Mouse (Mus musculus) neural tube, embryonic 15.5 days (tissue): ENCODE data around the gene Cldnd2. TPM values are rescaled to one million over a fixed set of nuclear protein-coding genes. Genes with fewer than 3 reads are reported as not detected.

ENCODE experiments used
- ATAC-seq: fragments of 200-750 bp; cut with Nextera tagmentation; 2 replicates; pipeline ENCODE4 v1.8.0; 2017; ENCODE audit warnings: mild to moderate bottlenecking, moderate TSS enrichment, moderate library complexity; ENCODE audit not compliant: low FRiP score
- H3K27ac ChIP-seq: fragments of 300-500 bp; sonication (generic); replicated peaks from 2 replicates; pipeline ENCODE4 v1.5.1; 2015; ENCODE audit warnings: mild to moderate bottlenecking, inconsistent platforms
- H3K27me3 ChIP-seq: fragments of 300-500 bp; sonication (generic); replicated peaks from 2 replicates; pipeline ENCODE4 v1.6.1; 2015; ENCODE audit warnings: inconsistent platforms
- H3K36me3 ChIP-seq: fragments of 300-500 bp; sonication (generic); 2 replicates; pipeline ENCODE4 v1.6.1; 2015; ENCODE audit warnings: inconsistent platforms
- H3K4me1 ChIP-seq: fragments of 300-500 bp; sonication (generic); 2 replicates; pipeline ENCODE4 v1.6.1; 2015; ENCODE audit warnings: inconsistent platforms
- H3K4me2 ChIP-seq: fragments of 300-500 bp; sonication (generic); 2 replicates; pipeline ENCODE4 v1.6.1; 2015; ENCODE audit warnings: inconsistent platforms, mild to moderate bottlenecking, moderate library complexity
- H3K4me3 ChIP-seq: fragments of 300-500 bp; sonication (generic); replicated peaks from 2 replicates; pipeline ENCODE4 v1.5.1; 2015; ENCODE audit warnings: mild to moderate bottlenecking, inconsistent platforms
- H3K9ac ChIP-seq: fragments of 300-500 bp; sonication (generic); replicated peaks from 2 replicates; pipeline ENCODE4 v1.6.1; 2015; ENCODE audit warnings: mild to moderate bottlenecking, inconsistent platforms
- H3K9me3 ChIP-seq: fragments of 300-500 bp; sonication (generic); replicated peaks from 2 replicates; pipeline ENCODE4 v1.6.1; 2016; ENCODE audit warnings: inconsistent platforms
- WGBS: fragments of 180-500 bp; shearing (Covaris S2); methylation state at CpG from one replicate; pipeline ENCODE4 v1.1.7; 2015; ENCODE audit warnings: mixed read lengths; 5-methylcytosine and 5-hydroxymethylcytosine counted together
- microRNA-seq: library from miRNA; unstranded; fragments of <30 nt; microRNA quantifications from one replicate; pipeline ENCODE4, GENCODE M21; 2017
- polyA plus RNA-seq: library from polyadenylated mRNA; unstranded; fragments of >200 nt; fragmentation: Nextera tagmentation; extraction: Ambion mirVana; gene quantifications from 2 replicates; pipeline ENCODE4 v1.2.1, GENCODE M21; 2015

Gene Cldnd2
- polyA plus RNA-seq, 1 experiment from 2014 or later: not detected

GRCm38 (mm10) chr7:43475706-43476105 is 35.1 kb downstream of the Cldnd2 start:
- 17% methylated on average over 23 of the region's 23 CpGs for WGBS
- no peak overlapping the region for H3K9ac ChIP-seq
- H3K4me3 ChIP-seq: no peak overlapping the region
- no peaks in the 10 kb centered on the region for H3K9me3 ChIP-seq
- no peak for ATAC-seq
- peaks cover 29% of the 10 kb centered on the region for H3K36me3 ChIP-seq
- H3K27me3 ChIP-seq: peaks cover 38% of the 10 kb centered on the region
- H3K4me1 ChIP-seq: no peaks in the 10 kb centered on the region
- H3K27ac ChIP-seq: no peak overlapping the region
- no peak overlapping the region for H3K4me2 ChIP-seq

GRCm38 (mm10) chr7:43476376-43476775 is 35.8 kb downstream of the Cldnd2 start:
- 0 out of 2 replicates have a peak, but pooled peaks have one; percentile 11 for ATAC-seq
- no peak overlapping the region for H3K9ac ChIP-seq
- WGBS: 10% methylated on average over 13 of the region's 13 CpGs

GRCm38 (mm10) chr7:43481191-43481590 is 40.6 kb downstream of the Cldnd2 start:
- H3K9ac ChIP-seq: no peak overlapping the region
- ATAC-seq: no peak
- peaks cover 12% of the 10 kb centered on the region for H3K36me3 ChIP-seq
- no peak overlapping the region for H3K4me3 ChIP-seq
- WGBS: 70% methylated on average over 3 of the region's 3 CpGs
- H3K4me1 ChIP-seq: peaks cover 21% of the 10 kb centered on the region
- no peak overlapping the region for H3K27ac ChIP-seq
- H3K9me3 ChIP-seq: no peaks in the 10 kb centered on the region
- H3K27me3 ChIP-seq: peaks cover 29% of the 10 kb centered on the region
- no peak overlapping the region for H3K4me2 ChIP-seq

More at GRCm38 (mm10) chr7:43476376-43476775, 35.8 kb downstream of the Cldnd2 start:
- Histone ChIP-seq H3K4me1 (no peaks in the 10 kb centered on the region), H3K4me3 (no peak overlapping the region), H3K9me3 (no peaks in the 10 kb centered on the region), H3K27ac (no peak overlapping the region), H3K36me3 (peaks cover 29% of the 10 kb centered on the region), H3K27me3 (peaks cover 38% of the 10 kb centered on the region), H3K4me2 (no peak overlapping the region)

GRCm38 (mm10) chr7:43482090-43482716 is 41.6 kb downstream of the Cldnd2 start:
- peaks cover 21% of the 10 kb centered on the region for H3K4me1 ChIP-seq
- H3K27me3 ChIP-seq: peaks cover 22% of the 10 kb centered on the region
- H3K4me3 ChIP-seq: no peak overlapping the region
- 28% methylated on average over 8 of the region's 8 CpGs for WGBS
- H3K9me3 ChIP-seq: no peaks in the 10 kb centered on the region
- H3K4me2 ChIP-seq: no peak overlapping the region
- peaks cover 12% of the 10 kb centered on the region for H3K36me3 ChIP-seq
- peak; percentile 65 for ATAC-seq
- no peak overlapping the region for H3K9ac ChIP-seq
- no peak overlapping the region for H3K27ac ChIP-seq

GRCm38 (mm10) chr7:43483236-43483635 is 42.7 kb downstream of the Cldnd2 start:
- Histone ChIP-seq H3K9ac (no peak overlapping the region), H3K9me3 (no peaks in the 10 kb centered on the region), H3K4me1 (peaks cover 25% of the 10 kb centered on the region), H3K4me2 (no peak overlapping the region), H3K36me3 (peaks cover 10% of the 10 kb centered on the region), H3K27me3 (peaks cover 12% of the 10 kb centered on the region), H3K27ac (no peak overlapping the region), H3K4me3 (no peak overlapping the region)
- ATAC-seq: no peak
- 18% methylated on average over 10 of the region's 10 CpGs for WGBS

GRCm38 (mm10) chr7:43488646-43489045 is 48.1 kb downstream of the Cldnd2 start:
- 45% methylated on average over 5 of the region's 5 CpGs for WGBS
- no peaks in the 10 kb centered on the region for H3K9me3 ChIP-seq
- peak overlapping the region; percentile 67 for H3K4me2 ChIP-seq
- H3K27me3 ChIP-seq: no peaks in the 10 kb centered on the region
- no peak for ATAC-seq
- peak overlapping the region; percentile 97 for H3K9ac ChIP-seq
- peak overlapping the region; percentile 85; the same call in 1 of the 2 replicates for H3K27ac ChIP-seq
- no peaks in the 10 kb centered on the region for H3K36me3 ChIP-seq
- H3K4me1 ChIP-seq: peaks cover 17% of the 10 kb centered on the region
- H3K4me3 ChIP-seq: peak overlapping the region; percentile 70

GRCm38 (mm10) chr7:43489631-43490125 is 49.1 kb downstream of the Cldnd2 start, which contains the start of gene Iglon5:
Gene Iglon5 (minus strand): TSS chr7:43490075.
- Histone ChIP-seq H3K27me3 (no peaks in the 10 kb centered on the region), H3K9ac (peak within 1 kb of the TSS; percentile 97), H3K9me3 (no peaks in the 10 kb centered on the region), H3K4me3 (peak within 1 kb of the TSS; percentile 70), H3K36me3 (no peaks in the 10 kb centered on the region), H3K27ac (peak within 1 kb of the TSS; percentile 85), H3K4me2 (peak within 1 kb of the TSS; percentile 67), H3K4me1 (peaks cover 17% of the 10 kb centered on the region)
- WGBS: 3% methylated on average over 17 of the region's 41 CpGs
- ATAC-seq: peak; percentile 73

GRCm38 (mm10) chr7:43490182-43490584 is 49.6 kb downstream of the Cldnd2 start:
- Histone ChIP-seq H3K27me3 (no peaks in the 10 kb centered on the region), H3K4me1 (peaks cover 17% of the 10 kb centered on the region), H3K4me2 (peak overlapping the region; percentile 67), H3K9ac (peak overlapping the region; percentile 97), H3K36me3 (no peaks in the 10 kb centered on the region), H3K4me3 (peak overlapping the region; percentile 70), H3K9me3 (no peaks in the 10 kb centered on the region), H3K27ac (peak overlapping the region; percentile 85)
- ATAC-seq: peak; percentile 92
- WGBS: 4% methylated on average over 11 of the region's 13 CpGs

- Histone ChIP-seq H3K4me2 (peak overlapping the region; percentile 67), H3K4me3 (no peak overlapping the region; the same call in 1 of the 2 replicates), H3K27ac (no peak overlapping the region), H3K36me3 (no peaks in the 10 kb centered on the region), H3K9ac (no peak overlapping the region), H3K9me3 (no peaks in the 10 kb centered on the region), H3K4me1 (peaks cover 17% of the 10 kb centered on the region), H3K27me3 (no peaks in the 10 kb centered on the region)
- ATAC-seq: peak; percentile 11; the same call in 1 of the 2 replicates
- 64% methylated on average over 9 of the region's 9 CpGs for WGBS
These were observed 50.3 kb downstream of the Cldnd2 start for GRCm38 (mm10) chr7:43490861-43491260.

Small RNAs within 50 kb of the gene (microRNA-seq; reads per million reads assigned to microRNA genes)
- gene Mir7051: 0.69 reads per million

Other genes with a start within 250 kb of the Cldnd2 start
- 17.8 and 18.6 TPM in 2 replicates for gene Zfp715, start 127.5 kb upstream of the Cldnd2 start, polyA plus RNA-seq
- 0.12 and 0.49 TPM in 2 replicates for gene Siglecf, start 89.4 kb upstream of the Cldnd2 start, polyA plus RNA-seq
- 0.08 and 0.41 TPM in 2 replicates for gene Siglecg, start 32.6 kb upstream of the Cldnd2 start, polyA plus RNA-seq
- not detected in 2 replicates for gene Lim2, start 13.1 kb upstream of the Cldnd2 start, polyA plus RNA-seq
- 34.6 TPM in 1 of 2 replicates, not detected in the other for gene Nkg7, start 3.7 kb upstream of the Cldnd2 start, polyA plus RNA-seq
- gene Etfb, start 3.3 kb downstream of the Cldnd2 start, polyA plus RNA-seq: 129 and 182 TPM in 2 replicates
- 0.22 and 0.57 TPM in 2 replicates for gene Gm45233, start 3.3 kb downstream of the Cldnd2 start, polyA plus RNA-seq
- gene Vsig10l, start 22.4 kb downstream of the Cldnd2 start, polyA plus RNA-seq: 16.4 and 21.2 TPM in 2 replicates
- 12.2 and 14.0 TPM in 2 replicates for gene Iglon5, start 49.3 kb downstream of the Cldnd2 start, polyA plus RNA-seq
- gene 4931406B18Rik, start 65.2 kb downstream of the Cldnd2 start, polyA plus RNA-seq: 0.08 TPM in 1 of 2 replicates, not detected in the other
- 1.3 and 1.8 TPM in 2 replicates for gene Cd33, start 103.6 kb downstream of the Cldnd2 start, polyA plus RNA-seq
- 6.7 and 7.5 TPM in 2 replicates for gene Zfp658, start 121.5 kb downstream of the Cldnd2 start, polyA plus RNA-seq
- 13.3 and 13.7 TPM in 2 replicates for gene Zfp719, start 138.8 kb downstream of the Cldnd2 start, polyA plus RNA-seq
- 0.32 and 0.42 TPM in 2 replicates for gene Zfp819, start 166.4 kb downstream of the Cldnd2 start, polyA plus RNA-seq
- 0.36 TPM in 1 of 2 replicates, not detected in the other for gene Ceacam18, start 193.9 kb downstream of the Cldnd2 start, polyA plus RNA-seq
- 0.23 and 0.56 TPM in 2 replicates for gene Siglece, start 219.4 kb downstream of the Cldnd2 start, polyA plus RNA-seq
- gene Ctu1, start 231.2 kb downstream of the Cldnd2 start, polyA plus RNA-seq: 19.9 and 22.3 TPM in 2 replicates
- gene Klk14, start 249.6 kb downstream of the Cldnd2 start, polyA plus RNA-seq: not detected in 2 replicates